Mouse (Mus musculus): ENCODE measurements around the gene Ahdc1. TPM values are rescaled to one million over a fixed set of nuclear protein-coding genes. Genes with fewer than 3 reads are reported as not detected.

Gene Ahdc1
- total and polyA plus RNA-seq, 3 experiments, result 2.5 to 8.8 TPM; not detected in 1

DNA sequence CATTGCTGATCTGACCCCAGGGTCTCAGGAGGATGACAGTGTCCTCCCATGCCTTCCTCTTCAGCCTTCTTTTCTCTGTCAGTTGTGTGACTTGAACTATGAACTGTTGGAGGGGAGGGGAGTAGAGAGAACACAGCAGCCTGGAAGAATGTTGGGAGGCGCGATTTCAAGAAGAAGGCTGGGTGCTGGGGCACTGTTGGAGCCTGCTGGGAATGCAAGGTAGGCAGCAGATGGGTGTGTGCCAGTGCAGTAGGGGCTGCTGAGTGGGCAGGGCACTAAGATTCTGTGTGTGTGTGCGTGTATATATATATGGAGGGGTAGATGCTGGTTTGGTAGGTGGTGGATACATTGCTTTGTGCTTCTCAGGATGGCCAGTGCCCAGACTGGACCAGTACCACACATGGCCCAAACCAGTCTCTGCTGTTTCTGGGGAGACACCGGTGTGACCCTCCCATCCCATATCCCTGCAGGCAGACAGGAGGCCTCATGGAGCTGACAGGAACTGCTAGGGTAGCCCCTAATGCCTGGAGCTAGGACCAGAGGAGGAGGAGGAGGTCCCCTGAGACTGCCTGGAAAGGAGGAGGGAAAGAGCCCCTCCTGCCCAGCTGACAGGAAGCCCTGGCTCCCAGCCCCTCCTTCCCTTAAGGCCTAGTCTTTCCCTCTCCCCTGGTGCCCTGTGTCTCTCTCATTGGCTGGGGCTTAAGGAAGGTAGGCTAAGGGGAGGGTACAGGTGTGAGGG, 5.8 kb downstream of the Ahdc1 start:
- Histone ChIP-seq H3K9ac (ENCODE audit: control insufficient read depth, low read depth, low read length, poor library complexity, severe bottlenecking) (no peak overlapping the region), H3K79me2 (ENCODE audit: control insufficient read depth, insufficient read depth, low read length, poor library complexity) (no peaks in the 10 kb centered on the region; the same call in 1 of the 2 replicates), H3K27me3 (ENCODE audit: control insufficient read depth in 1 of 2, insufficient read depth in 2 of 2, low read length in 2 of 2) (no peaks in the 10 kb centered on the region), H3K27ac (ENCODE audit: control insufficient read depth, low read depth, low read length) (no peak overlapping the region), H3K4me1 (ENCODE audit: control insufficient read depth in 1 of 2, insufficient read depth in 2 of 2, low read length in 2 of 2) (peaks cover 0 to 9% of the 10 kb centered on the region in 2 experiments; a peak in 1 of 4 replicates), H3K9me3 (replicated peaks; ENCODE audit: insufficient read depth, low read length) (no peaks in the 10 kb centered on the region), H3K4me3 (ENCODE audit: control insufficient read depth in 1 of 2, insufficient read depth in 1 of 2, low read depth in 2 of 2, low read length in 2 of 2) (no peak overlapping the region), H3K36me3 (ENCODE audit: control insufficient read depth in 1 of 2, insufficient read depth in 2 of 2, low read length in 2 of 2) (peaks cover 0 to 6% of the 10 kb centered on the region in 2 experiments; a peak in 2 of 4 replicates)
- DNase-seq (ENCODE audit: low read depth, low spot score), result no peak
- TF ChIP-seq CTCF (IDR thresholded peaks at IDR 0.05 in 2 of 3, conservative IDR thresholded peaks at IDR 0.05 in 1 of 3; ENCODE audit: control insufficient read depth in 1 of 3, insufficient read depth in 1 of 3, low read depth in 2 of 3, low read length in 3 of 3, poor library complexity in 1 of 3, severe bottlenecking in 1 of 3) (no peak), ZC3H11A (IDR thresholded peaks at IDR 0.05; ENCODE audit: low read depth, low read length) (no peak), USF2 (IDR thresholded peaks at IDR 0.05; ENCODE audit: borderline replicate concordance in 1 of 2, insufficient read depth in 1 of 2, low read depth in 1 of 2, low read length in 2 of 2) (no peak), POLR2AphosphoS5 (IDR thresholded peaks at IDR 0.05; ENCODE audit: borderline replicate concordance, low read depth, low read length) (no peak), MAX (IDR thresholded peaks at IDR 0.05; ENCODE audit: low read length) (no peak), BHLHE40 (IDR thresholded peaks at IDR 0.05; ENCODE audit: borderline replicate concordance, low read depth, low read length) (no peak), MEF2A (IDR thresholded peaks at IDR 0.05; ENCODE audit: extremely low read depth, insufficient replicate concordance, low read depth, low read length, poor library complexity, severe bottlenecking) (no peak), EP300 (IDR thresholded peaks at IDR 0.05; ENCODE audit: low read depth in 1 of 2, low read length in 2 of 2) (no peak), KAT2A (conservative IDR thresholded peaks at IDR 0.05; ENCODE audit: low read depth, low read length) (no peak), POLR2AphosphoS2 (IDR thresholded peaks at IDR 0.05; ENCODE audit: low read length) (no peak), ELF1 (IDR thresholded peaks at IDR 0.05; ENCODE audit: low read depth, low read length) (no peak), CHD1 (IDR thresholded peaks at IDR 0.05; ENCODE audit: low read depth, low read length) (no peak), MAZ (IDR thresholded peaks at IDR 0.05; ENCODE audit: low read depth, low read length) (no peak), GATA1 (IDR thresholded peaks at IDR 0.05; ENCODE audit: low read depth, low read length) (no peak), HCFC1 (IDR thresholded peaks at IDR 0.05; ENCODE audit: low read depth, low read length) (no peak), TCF12 (IDR thresholded peaks at IDR 0.05; ENCODE audit: low read depth, low read length) (no peak), ZNF384 (IDR thresholded peaks at IDR 0.05; ENCODE audit: low read depth, low read length) (no peak), UBTF (IDR thresholded peaks at IDR 0.05; ENCODE audit: borderline replicate concordance, insufficient read depth, low read depth, low read length) (no peak), ETS1 (IDR thresholded peaks at IDR 0.05; ENCODE audit: low read depth, low read length) (no peak), TBP (IDR thresholded peaks at IDR 0.05; ENCODE audit: low read depth, low read length) (no peak)

All from MEL (cell line).